Mouse (Mus musculus) forelimb bud, embryonic 11.5 days (tissue): ENCODE measurements around the gene Parl.

Source experiments
- DNase-seq: peaks from one replicate; pipeline ENCODE4 v3.0.0-alpha.2; 2012; ENCODE audit warnings: low read depth, low spot score

Gene Parl

DNA sequence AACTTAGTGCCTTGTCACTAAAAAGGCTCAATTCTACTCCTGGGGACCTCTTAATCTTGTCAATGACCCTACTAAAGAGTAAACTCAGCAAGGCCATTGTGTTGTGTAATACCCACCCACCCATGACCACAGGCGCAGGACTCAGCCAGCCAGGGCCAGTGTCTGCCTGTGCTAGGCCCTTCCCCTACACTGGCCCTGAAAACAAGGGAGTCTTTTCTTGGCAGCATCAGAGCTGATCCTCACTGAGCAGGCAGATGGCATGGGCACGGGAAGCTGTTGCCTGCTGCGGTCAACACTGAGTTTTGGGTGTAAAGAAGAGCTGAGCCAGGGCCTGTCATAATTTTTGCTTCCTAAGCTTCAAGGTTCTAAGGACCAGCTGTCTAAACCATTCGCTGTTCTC, 64.8 kb downstream of the Parl start:
- DNase-seq = no peak

GRCm38 (mm10) chr16:20234406-20234805, 67.8 kb downstream of the Parl start:
- no peak for DNase-seq
